Mouse (Mus musculus): ENCODE data around the gene Itprid1. TPM values are rescaled to one million over a fixed set of nuclear protein-coding genes. Genes with fewer than 3 reads are reported as not detected.

Itprid1 gene
- polyA plus RNA-seq, 1 experiment from 2014 or later: 0.98 TPM

GRCm38 (mm10) chr6:55901568-55902328 lies 65.1 kb downstream of the Itprid1 start:
- H3K4me2 ChIP-seq (replicated peaks): no peak overlapping the region
- no peaks in the 10 kb centered on the region for H3K4me1 ChIP-seq
- no peak overlapping the region for H3K27ac ChIP-seq (replicated peaks)
- no peaks in the 10 kb centered on the region for H3K9me3 ChIP-seq (replicated peaks)
- no peak overlapping the region for H3K4me3 ChIP-seq (replicated peaks)
- no peaks in the 10 kb centered on the region for H3K36me3 ChIP-seq
- no peak overlapping the region for H3K9ac ChIP-seq
- no peaks in the 10 kb centered on the region for H3K27me3 ChIP-seq
- ATAC-seq (ENCODE audit: insufficient number of reproducible peaks, low FRiP score, low TSS enrichment, low read depth): no peak
- 71% methylated on average over 5 of the region's 5 CpGs for WGBS

DNA sequence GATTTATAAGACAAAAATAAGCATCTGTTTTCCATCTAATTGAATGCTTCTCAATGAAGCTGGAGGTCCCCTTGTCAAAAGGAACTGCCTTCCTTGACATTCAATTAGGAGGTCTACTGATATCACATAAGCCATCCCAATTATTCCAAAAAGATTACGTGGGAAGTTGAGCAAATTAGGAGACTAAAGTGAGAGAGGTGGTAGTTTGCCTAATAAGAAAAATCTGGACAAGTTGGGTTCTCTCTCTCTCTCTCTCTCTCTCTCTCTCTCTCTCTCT lies 65.6 kb downstream of the Itprid1 start:
- Histone ChIP-seq H3K36me3 (no peaks in the 10 kb centered on the region), H3K9me3 (replicated peaks) (no peaks in the 10 kb centered on the region), H3K4me3 (replicated peaks) (no peak overlapping the region), H3K27me3 (no peaks in the 10 kb centered on the region), H3K9ac (no peak overlapping the region), H3K4me1 (no peaks in the 10 kb centered on the region), H3K27ac (replicated peaks) (no peak overlapping the region), H3K4me2 (replicated peaks) (no peak overlapping the region)
- ATAC-seq (ENCODE audit: insufficient number of reproducible peaks, low FRiP score, low TSS enrichment, low read depth): no peak
- WGBS: 44% methylated on average over 1 of the region's 1 CpGs

DNA sequence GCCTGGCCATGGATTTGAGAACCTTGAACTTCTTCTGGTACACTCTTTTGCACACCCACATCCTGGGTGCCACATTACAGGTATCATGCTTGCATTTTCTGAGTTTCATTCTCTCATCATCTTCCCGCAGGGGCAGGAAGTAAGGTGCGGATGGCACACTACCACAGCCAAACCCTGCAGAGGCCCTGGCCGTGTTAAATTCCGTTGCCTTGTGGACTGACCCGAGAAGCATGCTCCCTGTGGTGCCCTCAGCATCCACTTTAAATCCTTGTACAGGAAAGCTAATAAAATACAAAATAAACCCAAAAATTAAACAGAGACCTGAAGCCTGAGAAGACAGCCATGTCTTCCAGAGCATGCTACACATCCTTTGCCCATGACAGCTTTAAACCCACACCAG lies 82.5 kb downstream of the Itprid1 start:
- no peak overlapping the region for H3K4me2 ChIP-seq (replicated peaks)
- no peak overlapping the region for H3K27ac ChIP-seq (replicated peaks)
- ATAC-seq (ENCODE audit: insufficient number of reproducible peaks, low FRiP score, low TSS enrichment, low read depth): no peak
- WGBS: 87% methylated on average over 5 of the region's 5 CpGs
- no peak overlapping the region for H3K4me3 ChIP-seq (replicated peaks)
- H3K36me3 ChIP-seq: no peaks in the 10 kb centered on the region
- H3K27me3 ChIP-seq: no peaks in the 10 kb centered on the region
- no peaks in the 10 kb centered on the region for H3K4me1 ChIP-seq
- no peak overlapping the region for H3K9ac ChIP-seq
- no peaks in the 10 kb centered on the region for H3K9me3 ChIP-seq (replicated peaks)

DNA sequence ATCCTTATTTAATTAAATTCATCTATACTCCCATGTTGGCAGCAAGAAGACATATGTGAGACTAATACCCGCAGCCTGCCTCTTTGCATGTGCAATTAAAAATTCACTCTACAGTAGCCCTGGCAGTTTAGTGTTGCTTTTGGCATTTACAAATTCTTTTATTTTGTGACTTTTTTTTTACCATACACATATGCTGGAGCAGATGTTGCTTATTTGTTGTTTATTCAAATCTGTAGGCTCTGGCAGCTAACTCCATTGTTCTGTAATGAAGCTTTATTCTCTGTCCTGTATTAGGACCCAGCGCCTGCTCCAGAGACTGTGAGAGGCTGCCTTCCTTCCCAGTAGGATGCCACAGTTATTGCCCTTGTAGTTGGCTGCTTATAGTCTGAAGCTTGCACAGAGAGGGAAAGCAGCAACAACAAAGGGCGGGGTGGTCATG lies 83.6 kb downstream of the Itprid1 start:
- WGBS: 72% methylated on average over 3 of the region's 3 CpGs
- H3K36me3 ChIP-seq: no peaks in the 10 kb centered on the region
- H3K4me1 ChIP-seq: no peaks in the 10 kb centered on the region

DNA sequence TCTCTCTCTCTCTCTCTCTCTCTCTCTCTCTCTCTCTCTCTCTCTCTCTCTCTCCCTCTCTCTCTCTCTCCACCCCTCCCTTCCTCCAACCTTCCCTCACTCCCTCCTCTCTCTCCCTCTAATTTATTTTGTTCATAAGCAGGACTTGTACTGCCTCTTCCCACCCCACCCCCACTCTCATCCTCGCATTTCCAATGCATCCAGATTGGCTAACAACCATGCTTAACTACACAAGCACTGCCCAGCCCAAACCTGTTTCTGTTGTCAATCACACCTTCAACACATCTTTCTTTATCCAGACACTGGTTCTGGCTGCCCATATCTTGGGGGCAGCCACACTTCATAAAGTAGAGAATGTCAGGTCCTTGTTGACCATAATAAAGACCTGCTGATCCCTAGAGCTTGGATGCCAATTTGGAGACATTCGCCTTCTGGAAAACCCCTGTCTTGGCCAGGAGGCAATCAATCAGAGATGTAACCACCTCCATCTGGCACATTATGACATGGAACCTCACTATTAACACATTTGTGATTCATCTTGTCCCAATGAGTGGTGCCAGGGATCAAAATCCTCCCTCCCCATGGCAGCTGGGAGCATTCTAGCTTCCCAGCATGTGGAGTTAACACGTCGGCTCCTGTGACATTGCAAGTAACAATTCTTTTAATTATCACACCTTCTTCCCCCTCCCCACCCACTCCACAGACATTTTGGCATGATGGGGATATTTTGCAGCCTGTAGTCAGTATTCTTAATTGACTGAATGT lies 84.4 kb downstream of the Itprid1 start:
- no peaks in the 10 kb centered on the region for H3K9me3 ChIP-seq (replicated peaks)
- 76% methylated on average over 4 of the region's 4 CpGs for WGBS
- ATAC-seq (ENCODE audit: insufficient number of reproducible peaks, low FRiP score, low TSS enrichment, low read depth): no peak

More for the DNA sequence above, 83.6 kb downstream of the Itprid1 start:
- no peaks in the 10 kb centered on the region for H3K27me3 ChIP-seq
- no peak overlapping the region for H3K4me3 ChIP-seq (replicated peaks)
- no peak overlapping the region for H3K9ac ChIP-seq
- peak; percentile 47; the same call in 1 of the 2 replicates for ATAC-seq (ENCODE audit: insufficient number of reproducible peaks, low FRiP score, low TSS enrichment, low read depth)
- no peaks in the 10 kb centered on the region for H3K9me3 ChIP-seq (replicated peaks)
- no peak overlapping the region for H3K4me2 ChIP-seq (replicated peaks)
- no peak overlapping the region for H3K27ac ChIP-seq (replicated peaks)

DNA sequence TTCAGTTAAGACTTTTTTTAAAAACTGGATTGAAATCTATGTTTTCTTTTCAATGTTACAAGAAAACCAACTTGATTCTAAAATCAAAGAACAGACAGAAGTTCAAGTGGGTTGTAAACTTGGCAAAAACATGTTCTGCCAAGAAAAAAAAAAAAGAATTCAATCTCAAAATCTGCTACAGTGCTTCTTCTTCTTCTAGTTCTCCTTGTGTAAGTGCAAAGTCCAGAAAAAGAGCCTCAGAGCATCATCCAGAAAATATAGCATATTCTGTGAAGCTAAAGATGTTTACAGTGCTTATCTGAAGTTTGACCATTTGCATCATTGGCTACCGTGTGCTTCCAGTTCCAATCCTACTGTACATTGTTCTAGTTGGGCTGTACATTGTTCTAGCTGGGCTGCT lies 108.0 kb downstream of the Itprid1 start:
- H3K9me3 ChIP-seq (replicated peaks): no peaks in the 10 kb centered on the region
- no peaks in the 10 kb centered on the region for H3K27me3 ChIP-seq
- WGBS: 86% methylated on average over 1 of the region's 1 CpGs
- H3K27ac ChIP-seq (replicated peaks): no peak overlapping the region
- no peak overlapping the region for H3K9ac ChIP-seq
- no peaks in the 10 kb centered on the region for H3K4me1 ChIP-seq
- ATAC-seq (ENCODE audit: insufficient number of reproducible peaks, low FRiP score, low TSS enrichment, low read depth): no peak
- no peaks in the 10 kb centered on the region for H3K36me3 ChIP-seq
- H3K4me3 ChIP-seq (replicated peaks): no peak overlapping the region
- no peak overlapping the region for H3K4me2 ChIP-seq (replicated peaks)

More for the DNA sequence above, 84.4 kb downstream of the Itprid1 start:
- Histone ChIP-seq H3K4me2 (replicated peaks) (no peak overlapping the region), H3K27ac (replicated peaks) (no peak overlapping the region), H3K36me3 (no peaks in the 10 kb centered on the region), H3K9ac (no peak overlapping the region), H3K4me3 (replicated peaks) (no peak overlapping the region), H3K27me3 (no peaks in the 10 kb centered on the region), H3K4me1 (no peaks in the 10 kb centered on the region)

- no peak overlapping the region for H3K4me3 ChIP-seq (replicated peaks)
- H3K36me3 ChIP-seq: no peaks in the 10 kb centered on the region
- no peaks in the 10 kb centered on the region for H3K4me1 ChIP-seq
- H3K27ac ChIP-seq (replicated peaks): no peak overlapping the region
- H3K9me3 ChIP-seq (replicated peaks): no peaks in the 10 kb centered on the region
- H3K4me2 ChIP-seq (replicated peaks): no peak overlapping the region
- H3K9ac ChIP-seq: no peak overlapping the region
- 69% methylated on average over 8 of the region's 8 CpGs for WGBS
- H3K27me3 ChIP-seq: no peaks in the 10 kb centered on the region
- ATAC-seq (ENCODE audit: insufficient number of reproducible peaks, low FRiP score, low TSS enrichment, low read depth): no peak; the same call in 1 of the 2 replicates
Measured at GRCm38 (mm10) chr6:55950345-55951110, 113.8 kb downstream of the Itprid1 start.

GRCm38 (mm10) chr6:55972998-55973397 lies 136.3 kb downstream of the Itprid1 start:
- H3K9ac ChIP-seq: no peak overlapping the region
- ATAC-seq (ENCODE audit: insufficient number of reproducible peaks, low FRiP score, low TSS enrichment, low read depth): no peak
- H3K27me3 ChIP-seq: no peaks in the 10 kb centered on the region
- no peaks in the 10 kb centered on the region for H3K4me1 ChIP-seq
- H3K4me3 ChIP-seq (replicated peaks): no peak overlapping the region
- H3K36me3 ChIP-seq: no peaks in the 10 kb centered on the region
- H3K4me2 ChIP-seq (replicated peaks): no peak overlapping the region
- H3K27ac ChIP-seq (replicated peaks): no peak overlapping the region
- H3K9me3 ChIP-seq (replicated peaks): no peaks in the 10 kb centered on the region

DNA sequence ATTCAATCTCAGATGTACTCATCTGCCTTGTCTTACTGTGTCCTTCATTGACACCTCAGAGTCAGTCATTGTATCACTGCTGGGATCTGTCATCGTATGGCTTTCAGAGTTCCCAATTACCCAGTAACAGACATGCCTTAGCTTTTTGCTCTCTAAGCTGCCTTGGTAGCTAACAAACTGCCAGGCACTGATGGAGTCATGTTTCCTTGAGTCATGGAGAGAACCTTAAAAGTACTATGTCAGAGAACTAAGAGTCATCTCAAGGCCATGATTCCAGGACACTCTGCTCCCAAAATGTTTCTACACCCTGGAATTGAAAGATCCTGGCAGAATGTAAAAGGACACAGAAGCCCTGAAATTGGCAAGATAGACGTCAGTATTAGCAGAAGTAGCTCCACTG lies 143.1 kb downstream of the Itprid1 start:
- Histone ChIP-seq H3K4me2 (replicated peaks) (no peak overlapping the region), H3K27me3 (no peaks in the 10 kb centered on the region), H3K27ac (replicated peaks) (no peak overlapping the region), H3K36me3 (no peaks in the 10 kb centered on the region), H3K4me3 (replicated peaks) (no peak overlapping the region), H3K9me3 (replicated peaks) (no peaks in the 10 kb centered on the region), H3K9ac (no peak overlapping the region), H3K4me1 (no peaks in the 10 kb centered on the region)
- 75% methylated on average over 2 of the region's 2 CpGs for WGBS
- no peak for ATAC-seq (ENCODE audit: insufficient number of reproducible peaks, low FRiP score, low TSS enrichment, low read depth)

DNA sequence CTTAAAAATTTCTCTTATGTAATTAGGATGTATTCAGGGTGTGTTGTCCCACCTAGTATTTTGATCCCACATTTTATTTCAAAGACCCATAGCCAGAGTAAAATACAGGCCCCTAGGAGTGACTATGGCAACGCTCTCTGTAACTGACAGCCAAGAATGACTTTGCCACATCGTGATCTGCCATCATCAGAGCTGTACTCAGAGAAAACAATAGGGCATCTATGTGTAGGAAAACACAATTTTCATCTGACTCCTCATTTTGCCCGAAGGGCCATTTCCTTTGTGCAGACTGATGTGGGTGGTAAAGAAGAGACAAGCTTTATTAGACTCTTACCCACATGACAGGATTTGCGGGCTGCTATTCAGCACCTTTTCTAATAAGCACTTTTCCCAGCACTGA lies 172.0 kb downstream of the Itprid1 start:
- 45% methylated on average over 4 of the region's 4 CpGs for WGBS
- no peak for ATAC-seq (ENCODE audit: insufficient number of reproducible peaks, low FRiP score, low TSS enrichment, low read depth)
- no peaks in the 10 kb centered on the region for H3K4me1 ChIP-seq
- no peak overlapping the region for H3K4me3 ChIP-seq (replicated peaks)
- H3K27ac ChIP-seq (replicated peaks): no peak overlapping the region
- no peaks in the 10 kb centered on the region for H3K9me3 ChIP-seq (replicated peaks)
- no peaks in the 10 kb centered on the region for H3K27me3 ChIP-seq
- H3K9ac ChIP-seq: no peak overlapping the region
- H3K36me3 ChIP-seq: no peaks in the 10 kb centered on the region
- no peak overlapping the region for H3K4me2 ChIP-seq (replicated peaks)

GRCm38 (mm10) chr6:56012384-56012783 lies 175.7 kb downstream of the Itprid1 start:
- H3K4me1 ChIP-seq: no peaks in the 10 kb centered on the region
- no peak overlapping the region for H3K9ac ChIP-seq
- H3K9me3 ChIP-seq (replicated peaks): no peaks in the 10 kb centered on the region
- H3K36me3 ChIP-seq: no peaks in the 10 kb centered on the region
- H3K27ac ChIP-seq (replicated peaks): no peak overlapping the region
- no peaks in the 10 kb centered on the region for H3K27me3 ChIP-seq
- H3K4me3 ChIP-seq (replicated peaks): no peak overlapping the region
- no peak for ATAC-seq (ENCODE audit: insufficient number of reproducible peaks, low FRiP score, low TSS enrichment, low read depth)
- no peak overlapping the region for H3K4me2 ChIP-seq (replicated peaks)
- WGBS: 65% methylated on average over 5 of the region's 5 CpGs
